In the genomic region with DNA sequence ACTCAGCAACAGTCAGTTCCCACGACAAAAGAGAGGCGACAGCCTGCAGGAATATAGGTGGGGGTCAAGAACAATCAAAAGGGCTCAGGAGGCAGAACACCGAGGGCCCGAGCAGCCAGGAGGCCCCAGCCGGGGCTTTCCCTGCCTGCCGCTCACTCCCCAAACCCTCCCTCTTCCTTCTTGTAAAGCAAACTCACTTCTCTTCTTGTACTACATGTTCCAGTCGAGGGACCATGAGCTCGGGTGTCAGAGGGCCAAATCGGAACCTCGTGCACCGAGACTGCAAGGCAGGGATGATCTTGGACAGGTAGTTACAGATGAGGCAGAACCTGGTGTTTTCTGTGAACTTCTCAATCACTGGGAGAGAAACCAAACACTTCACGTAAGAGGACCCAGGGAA, we compare ENCODE assay signal across 34 mouse cellular contexts. TPM values are rescaled to one million over a fixed set of nuclear protein-coding genes. Genes with fewer than 3 reads are reported as not detected.
"Had no signal": no experiment of that assay in that cellular context is flagged by ENCODE, and none has a peak within 500 bp of the region (broad histone marks: within the 10 kb centered on the region; RNA-seq: fewer than 3 reads in every experiment).

No protein-coding gene starts in this region.

- DNase-seq: left cerebral cortex, postnatal 4 days; liver; liver, embryonic 13.5 days; liver, postnatal 0 days; lung, adult 18-20 months; lung, adult 2 months; lung, embryonic 14.5 days; lung, postnatal 10 days; lung, postnatal 14 days; lung, postnatal 36 days; lung, postnatal 4 days; midbrain, embryonic 14.5 days had no signal

- ATAC-seq: liver, embryonic 12.5 days; liver, postnatal 0 days; lung, postnatal 0 days; midbrain, embryonic 13.5 days; midbrain, embryonic 15.5 days; midbrain, embryonic 16.5 days had no signal

- H3K9me3 ChIP-seq: limb, embryonic 10.5 days; limb, embryonic 12.5 days; limb, embryonic 13.5 days; limb, embryonic 15.5 days; liver, embryonic 12.5 days; liver, embryonic 13.5 days; liver, embryonic 15.5 days; lung, embryonic 15.5 days; megakaryocyte, embryonic 14.5 days; midbrain, embryonic 10.5 days; midbrain, embryonic 12.5 days; midbrain, embryonic 13.5 days; midbrain, embryonic 15.5 days; neural tube, embryonic 12.5 days; neural tube, embryonic 13.5 days had no signal

- H3K9ac ChIP-seq: limb, embryonic 12.5 days; limb, embryonic 13.5 days; limb, embryonic 15.5 days; liver, embryonic 12.5 days; liver, embryonic 13.5 days; liver, embryonic 14.5 days; liver, embryonic 15.5 days; liver, postnatal 0 days; lung, embryonic 14.5 days; lung, embryonic 15.5 days; midbrain, embryonic 12.5 days; midbrain, embryonic 13.5 days; midbrain, embryonic 15.5 days; neural tube, embryonic 12.5 days had no signal

- H3K4me3 ChIP-seq: limb, embryonic 10.5 days; limb, embryonic 12.5 days; limb, embryonic 13.5 days; limb, embryonic 15.5 days; liver, embryonic 12.5 days; liver, embryonic 13.5 days; liver, embryonic 15.5 days; lung, embryonic 15.5 days; megakaryocyte, embryonic 14.5 days; midbrain, embryonic 10.5 days; midbrain, embryonic 12.5 days; midbrain, embryonic 13.5 days; midbrain, embryonic 15.5 days; neural tube, embryonic 12.5 days; neural tube, embryonic 13.5 days had no signal

- H3K4me2 ChIP-seq: limb, embryonic 12.5 days; limb, embryonic 13.5 days; limb, embryonic 15.5 days; liver, embryonic 11.5 days; liver, embryonic 12.5 days; liver, embryonic 13.5 days; liver, embryonic 15.5 days; lung, embryonic 14.5 days; lung, embryonic 15.5 days; midbrain, embryonic 11.5 days; midbrain, embryonic 12.5 days; midbrain, embryonic 13.5 days; midbrain, embryonic 15.5 days; neural tube, embryonic 12.5 days; neural tube, embryonic 13.5 days had no signal

- H3K27ac ChIP-seq: limb, embryonic 10.5 days; limb, embryonic 12.5 days; limb, embryonic 13.5 days; limb, embryonic 15.5 days; liver, embryonic 12.5 days; liver, embryonic 13.5 days; liver, embryonic 14.5 days; liver, embryonic 15.5 days; lung, embryonic 15.5 days; macrophage; midbrain, embryonic 10.5 days; midbrain, embryonic 12.5 days; midbrain, embryonic 13.5 days; midbrain, embryonic 15.5 days; neural tube, embryonic 12.5 days; neural tube, embryonic 13.5 days had no signal

- H3K27me3 ChIP-seq: limb, embryonic 12.5 days; limb, embryonic 13.5 days; limb, embryonic 15.5 days; liver, embryonic 12.5 days; liver, embryonic 13.5 days; liver, embryonic 15.5 days; lung, embryonic 15.5 days; megakaryocyte, embryonic 14.5 days; midbrain, embryonic 12.5 days; midbrain, embryonic 13.5 days; midbrain, embryonic 15.5 days; neural tube, embryonic 12.5 days; neural tube, embryonic 13.5 days had no signal

RNA-seq across cellular contexts. Expression of a gene that starts 30.6 kb away (rescaled TPM):
- total RNA-seq: megakaryocyte-erythroid progenitor cell, adult 5-6 weeks; monocyte, adult 5-6 weeks had no signal
- polyA plus RNA-seq: limb, embryonic 10.5 days; liver, embryonic 12.5 days had no signal
